Mouse (Mus musculus) forebrain, embryonic 13.5 days (tissue): Measurements from ENCODE around the gene Farp1. TPM values are rescaled to one million over a fixed set of nuclear protein-coding genes. Genes with fewer than 3 reads are reported as not detected.

Source experiments
- ATAC-seq: fragments of 200-750 bp; cut with Nextera tagmentation; 2 replicates; pipeline ENCODE4 v1.8.0; 2017
- H3K27ac ChIP-seq: fragments of 300-500 bp; sonication (generic); 2 replicates; pipeline ENCODE4 v1.5.1; 2015; ENCODE audit warnings: inconsistent platforms, mild to moderate bottlenecking, moderate library complexity
- H3K27me3 ChIP-seq: fragments of 300-500 bp; sonication (generic); 2 replicates; pipeline ENCODE4 v1.6.1; 2015; ENCODE audit warnings: mild to moderate bottlenecking, inconsistent platforms
- H3K36me3 ChIP-seq: fragments of 300-500 bp; sonication (generic); 2 replicates; pipeline ENCODE4 v1.6.1; 2015; ENCODE audit warnings: mild to moderate bottlenecking, inconsistent platforms; ENCODE audit not compliant: poor library complexity, severe bottlenecking
- H3K4me1 ChIP-seq: fragments of 300-500 bp; sonication (generic); 2 replicates; pipeline ENCODE4 v1.6.1; 2015; ENCODE audit warnings: inconsistent platforms
- H3K4me2 ChIP-seq: fragments of 300-500 bp; sonication (generic); 2 replicates; pipeline ENCODE4 v1.6.1; 2015; ENCODE audit warnings: inconsistent platforms, mild to moderate bottlenecking, moderate library complexity
- H3K4me3 ChIP-seq: fragments of 300-500 bp; sonication (generic); 2 replicates; pipeline ENCODE4 v1.5.1; 2015; ENCODE audit warnings: mild to moderate bottlenecking, inconsistent platforms
- H3K9ac ChIP-seq: fragments of 300-500 bp; sonication (generic); 2 replicates; pipeline ENCODE4 v1.6.1; 2015; ENCODE audit warnings: mild to moderate bottlenecking, inconsistent platforms
- H3K9me3 ChIP-seq: fragments of 300-500 bp; sonication (generic); replicated peaks from 2 replicates; pipeline ENCODE4 v1.6.1; 2016; ENCODE audit warnings: inconsistent platforms
- WGBS: fragments of 180-500 bp; shearing (Covaris S2); methylation state at CpG from one replicate; pipeline ENCODE4 v1.1.7; 2015; 5-methylcytosine and 5-hydroxymethylcytosine counted together
- polyA plus RNA-seq: library from polyadenylated mRNA; unstranded; fragments of >200 nt; fragmentation: Nextera tagmentation; extraction: Ambion mirVana; gene quantifications from 2 replicates; pipeline ENCODE4 v1.2.1, GENCODE M21; 2015

The Farp1 gene
- polyA plus RNA-seq, 1 experiment from 2014 or later = 15.9 TPM

DNA sequence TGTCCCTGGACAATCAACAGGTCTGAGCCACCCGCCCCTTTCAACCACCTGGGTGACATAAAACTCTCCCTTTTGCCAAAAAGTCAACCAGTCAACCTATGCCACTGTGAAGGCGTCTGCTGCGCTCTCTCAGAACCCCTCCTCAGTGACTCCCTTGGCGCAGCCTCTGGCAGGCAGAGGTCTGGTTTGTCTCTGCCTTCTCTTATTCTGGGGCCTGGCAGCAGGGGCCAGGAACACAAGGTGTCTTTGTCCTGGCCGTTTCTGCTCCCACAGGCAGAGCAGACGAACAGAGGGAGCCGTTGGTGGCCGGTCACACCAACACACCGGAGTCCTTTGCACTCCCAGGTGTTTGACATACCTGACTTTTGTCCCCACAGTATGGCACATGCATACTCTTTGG is 57.5 kb downstream of the Farp1 start:
- Histone ChIP-seq H3K36me3 (peaks cover 22% of the 10 kb centered on the region), H3K4me3 (no peak overlapping the region), H3K9me3 (peaks cover 12% of the 10 kb centered on the region), H3K4me1 (0 out of 2 replicates have a peak, but pooled peaks cover 11% of the 10 kb centered on the region), H3K27me3 (no peaks in the 10 kb centered on the region), H3K27ac (no peak overlapping the region), H3K4me2 (no peak overlapping the region), H3K9ac (no peak overlapping the region)
- 64% methylated on average over 9 of the region's 9 CpGs for WGBS
- no peak for ATAC-seq

DNA sequence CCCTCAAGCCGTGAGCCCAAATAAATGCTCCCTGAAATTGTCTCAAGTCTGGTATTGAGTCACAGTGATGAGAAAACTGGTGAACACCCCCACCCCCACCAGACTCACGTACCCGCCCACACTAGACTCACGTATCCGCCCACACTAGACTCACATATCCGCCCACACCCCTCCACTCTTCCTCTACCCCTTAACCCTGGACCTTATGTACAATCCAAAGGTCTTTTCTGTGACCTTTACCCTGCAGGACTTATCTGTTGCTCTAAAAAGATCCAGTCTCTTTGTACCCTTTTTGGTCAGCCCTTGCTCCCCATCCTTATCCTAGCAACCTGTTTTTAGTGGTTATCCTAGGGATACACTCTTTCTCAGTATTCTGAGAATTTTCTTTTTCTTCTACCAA is 58.9 kb downstream of the Farp1 start:
- Histone ChIP-seq H3K4me3 (no peak overlapping the region), H3K27ac (no peak overlapping the region), H3K9me3 (peaks cover 8% of the 10 kb centered on the region), H3K27me3 (no peaks in the 10 kb centered on the region), H3K4me1 (0 out of 2 replicates have a peak, but pooled peaks cover 11% of the 10 kb centered on the region), H3K4me2 (no peak overlapping the region), H3K9ac (no peak overlapping the region), H3K36me3 (peaks cover 17% of the 10 kb centered on the region)
- no peak for ATAC-seq
- 86% methylated on average over 6 of the region's 6 CpGs for WGBS

DNA sequence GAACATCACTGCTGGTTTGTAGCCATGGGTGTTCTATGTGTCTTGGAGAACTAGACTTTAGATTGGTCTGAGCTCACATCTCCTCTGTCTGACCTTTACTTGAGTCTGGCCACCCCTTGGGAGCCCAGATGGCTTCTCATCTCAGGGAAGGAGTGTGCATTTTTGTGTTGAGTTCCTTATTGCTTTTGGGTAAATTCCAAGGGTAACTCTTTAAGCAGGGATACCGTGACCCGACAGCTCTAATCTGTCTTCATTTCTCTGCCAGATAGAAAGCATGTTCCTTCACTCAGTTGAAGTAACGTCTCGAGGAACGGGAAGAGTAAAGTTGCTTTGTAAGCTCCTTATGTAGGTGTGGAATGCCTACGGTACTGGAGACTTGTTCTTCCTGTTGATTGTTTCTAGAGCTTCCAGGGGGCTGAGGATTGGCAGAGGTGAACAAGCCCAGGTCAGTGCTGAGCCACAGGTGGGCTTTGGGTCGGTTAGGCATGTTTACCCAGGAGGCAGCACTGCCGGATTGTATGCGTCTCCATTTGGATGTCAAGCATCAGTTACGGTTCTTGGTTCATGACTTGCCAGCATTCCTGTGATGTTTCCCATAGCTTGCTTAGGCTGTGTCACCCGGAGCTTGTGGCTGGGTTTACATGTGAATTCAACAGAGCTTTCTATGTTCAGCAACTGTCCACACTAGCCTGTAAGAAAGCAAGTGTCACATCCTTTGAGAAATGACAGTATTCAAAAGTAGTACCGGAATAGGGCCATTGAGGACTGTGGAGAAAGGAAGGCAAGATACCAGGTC is 62.8 kb downstream of the Farp1 start:
- H3K4me3 ChIP-seq = no peak overlapping the region
- H3K9me3 ChIP-seq = no peaks in the 10 kb centered on the region
- no peak overlapping the region for H3K27ac ChIP-seq
- no peak overlapping the region for H3K4me2 ChIP-seq
- H3K36me3 ChIP-seq = peaks cover 4% of the 10 kb centered on the region
- H3K9ac ChIP-seq = no peak overlapping the region
- no peaks in the 10 kb centered on the region for H3K4me1 ChIP-seq
- WGBS = 90% methylated on average over 12 of the region's 12 CpGs
- no peaks in the 10 kb centered on the region for H3K27me3 ChIP-seq
- ATAC-seq = no peak

GRCm38 (mm10) chr14:121099120-121099519 is 64.1 kb downstream of the Farp1 start:
- Histone ChIP-seq H3K27me3 (no peaks in the 10 kb centered on the region), H3K9ac (no peak overlapping the region), H3K4me1 (peaks cover 5% of the 10 kb centered on the region), H3K27ac (no peak overlapping the region), H3K36me3 (peaks cover 10% of the 10 kb centered on the region), H3K4me3 (no peak overlapping the region), H3K9me3 (no peaks in the 10 kb centered on the region), H3K4me2 (no peak overlapping the region)
- no peak for ATAC-seq
- WGBS = 87% methylated on average over 8 of the region's 8 CpGs

DNA sequence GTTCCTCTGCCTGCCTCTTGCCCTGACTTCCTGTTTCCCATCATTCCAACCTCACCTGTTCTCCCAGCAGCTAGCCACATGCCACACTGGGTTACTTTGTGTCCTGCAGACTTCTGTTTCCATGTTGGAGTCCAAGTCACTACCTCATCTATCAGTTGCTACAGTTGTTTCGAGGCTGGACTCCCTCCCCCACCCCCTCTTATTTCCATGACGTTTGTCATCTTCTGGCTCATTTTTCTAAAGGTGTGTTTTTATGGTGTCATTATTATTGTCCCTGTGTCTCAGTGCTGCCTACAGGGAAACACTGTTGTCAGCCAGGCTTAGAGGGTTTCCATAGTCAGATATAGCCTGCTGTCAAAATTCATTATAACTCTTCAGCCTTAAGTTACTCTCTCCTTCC is 64.9 kb downstream of the Farp1 start:
- H3K27me3 ChIP-seq = no peaks in the 10 kb centered on the region
- H3K4me2 ChIP-seq = no peak overlapping the region
- WGBS = 93% methylated on average over 2 of the region's 2 CpGs

DNA sequence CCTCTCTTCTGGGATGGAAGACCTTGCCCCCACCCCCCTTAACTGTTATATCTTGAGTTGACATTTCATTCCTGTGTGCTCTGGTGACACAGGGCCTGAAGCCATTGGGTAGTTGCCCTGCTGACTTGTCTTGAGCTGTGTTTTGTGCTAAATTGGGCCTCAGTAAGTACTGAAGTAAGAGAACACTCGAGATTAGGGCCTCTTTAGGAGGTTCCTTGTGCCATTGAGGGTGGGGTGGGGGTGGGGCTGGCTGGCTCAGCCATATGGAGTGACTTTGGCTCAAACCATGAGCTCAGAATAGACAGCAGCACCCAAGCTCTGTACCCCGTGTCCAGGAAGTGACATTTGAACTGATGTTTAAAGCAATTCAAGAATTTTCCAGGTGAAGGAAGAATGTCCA is 65.8 kb downstream of the Farp1 start:
- ATAC-seq = no peak
- Histone ChIP-seq H3K9ac (no peak overlapping the region), H3K4me2 (no peak overlapping the region), H3K9me3 (no peaks in the 10 kb centered on the region), H3K4me1 (peaks cover 5% of the 10 kb centered on the region), H3K27ac (no peak overlapping the region), H3K36me3 (peaks cover 10% of the 10 kb centered on the region), H3K27me3 (no peaks in the 10 kb centered on the region), H3K4me3 (no peak overlapping the region)
- WGBS = 48% methylated on average over 2 of the region's 2 CpGs

More for the DNA sequence above, 64.9 kb downstream of the Farp1 start:
- H3K9me3 ChIP-seq = no peaks in the 10 kb centered on the region
- H3K4me1 ChIP-seq = peaks cover 5% of the 10 kb centered on the region
- no peak overlapping the region for H3K9ac ChIP-seq
- ATAC-seq = no peak
- H3K36me3 ChIP-seq = peaks cover 10% of the 10 kb centered on the region
- H3K4me3 ChIP-seq = no peak overlapping the region
- no peak overlapping the region for H3K27ac ChIP-seq

DNA sequence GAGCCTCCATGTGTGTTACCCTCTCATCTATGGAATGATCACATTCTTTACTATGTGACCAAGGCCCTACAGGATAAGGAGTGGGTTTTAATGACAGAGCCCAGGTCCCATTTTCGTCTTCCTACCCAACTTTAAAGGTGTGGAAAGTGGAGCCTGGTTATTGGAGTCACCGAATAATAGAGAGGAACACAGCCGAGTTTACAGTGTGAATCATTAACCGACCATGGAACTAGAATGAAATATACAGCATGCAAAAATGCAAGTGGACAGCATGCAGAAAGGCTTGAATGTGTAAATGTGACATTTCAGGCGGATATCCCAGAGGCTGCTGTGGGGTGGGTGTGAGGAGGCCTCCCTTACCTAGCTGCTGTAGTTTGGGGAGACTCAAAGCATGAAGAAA is 66.5 kb downstream of the Farp1 start:
- ATAC-seq = no peak
- Histone ChIP-seq H3K4me1 (peaks cover 6% of the 10 kb centered on the region), H3K36me3 (peaks cover 10% of the 10 kb centered on the region), H3K9ac (no peak overlapping the region), H3K9me3 (no peaks in the 10 kb centered on the region), H3K4me3 (no peak overlapping the region), H3K27me3 (no peaks in the 10 kb centered on the region), H3K4me2 (no peak overlapping the region), H3K27ac (no peak overlapping the region)
- WGBS = 89% methylated on average over 5 of the region's 5 CpGs

DNA sequence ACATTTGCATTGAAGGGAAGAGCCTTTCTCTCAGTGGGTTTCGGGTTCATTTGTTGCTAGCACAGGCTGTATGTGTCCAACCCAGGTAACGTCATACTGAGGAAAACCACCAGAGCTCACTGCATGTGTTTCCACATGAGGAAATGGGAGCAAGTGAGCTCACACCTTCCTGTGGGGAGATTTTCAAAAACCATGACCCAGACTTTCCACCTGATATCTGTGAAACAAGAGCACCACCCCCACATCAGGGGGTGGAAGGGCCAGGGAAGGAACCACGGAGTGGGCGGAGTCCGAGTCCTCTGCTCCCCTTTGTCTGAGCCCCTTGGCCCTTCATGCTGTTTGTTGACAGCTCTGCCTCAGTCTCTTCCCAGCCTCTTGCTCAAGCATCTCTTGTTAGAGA is 67.6 kb downstream of the Farp1 start:
- Histone ChIP-seq H3K4me2 (no peak overlapping the region), H3K36me3 (peaks cover 10% of the 10 kb centered on the region), H3K9ac (no peak overlapping the region), H3K9me3 (no peaks in the 10 kb centered on the region), H3K27ac (no peak overlapping the region), H3K4me1 (peaks cover 15% of the 10 kb centered on the region), H3K4me3 (no peak overlapping the region), H3K27me3 (no peaks in the 10 kb centered on the region)
- WGBS = 87% methylated on average over 5 of the region's 5 CpGs
- ATAC-seq = no peak

GRCm38 (mm10) chr14:121103459-121103858 is 68.5 kb downstream of the Farp1 start:
- 56% methylated on average over 9 of the region's 9 CpGs for WGBS
- Histone ChIP-seq H3K27me3 (no peaks in the 10 kb centered on the region), H3K4me1 (peaks cover 24% of the 10 kb centered on the region), H3K9me3 (no peaks in the 10 kb centered on the region), H3K4me2 (no peak overlapping the region), H3K4me3 (no peak overlapping the region), H3K27ac (0 out of 2 replicates have a peak overlapping the region, but pooled peaks have one; percentile 57), H3K9ac (no peak overlapping the region), H3K36me3 (peaks cover 10% of the 10 kb centered on the region)
- ATAC-seq = peak; percentile 14; the same call in 1 of the 2 replicates

DNA sequence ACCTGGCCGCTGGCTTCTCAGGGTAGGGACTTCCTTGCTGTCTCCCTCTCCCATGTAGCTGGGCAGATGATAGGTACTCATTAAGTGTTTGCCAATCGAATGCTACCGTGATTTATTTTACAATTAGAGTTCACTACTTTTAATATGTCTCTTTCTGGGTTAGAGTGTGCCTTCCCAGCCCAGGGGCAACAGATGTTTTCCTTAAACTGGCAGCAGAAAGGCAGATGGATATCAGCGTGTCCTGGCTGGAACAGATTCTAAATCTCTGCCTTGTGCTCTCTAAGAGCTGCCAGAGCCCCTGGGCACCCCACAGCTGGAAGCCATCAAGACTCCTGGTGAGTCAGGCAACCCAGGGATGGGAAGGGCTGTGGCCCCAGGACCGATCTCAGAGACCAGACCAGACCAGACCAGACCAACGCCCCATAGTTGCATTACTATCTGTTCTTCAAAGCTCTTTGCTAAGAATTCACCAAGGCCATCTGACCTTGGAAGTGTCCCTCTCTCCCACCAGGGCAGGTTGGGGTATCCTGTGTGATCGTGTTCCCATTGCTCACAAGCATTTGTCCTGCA is 69.8 kb downstream of the Farp1 start:
- whole genome bisulfite sequencing = 83% methylated on average over 7 of the region's 7 CpGs
- H3K4me2 ChIP-seq = no peak overlapping the region
- H3K9ac ChIP-seq = no peak overlapping the region
- peaks cover 33% of the 10 kb centered on the region for H3K4me1 ChIP-seq
- no peak for ATAC-seq
- no peak overlapping the region for H3K27ac ChIP-seq
- peaks cover 10% of the 10 kb centered on the region for H3K36me3 ChIP-seq
- no peaks in the 10 kb centered on the region for H3K27me3 ChIP-seq
- no peak overlapping the region for H3K4me3 ChIP-seq
- H3K9me3 ChIP-seq = no peaks in the 10 kb centered on the region

- peaks cover 10% of the 10 kb centered on the region for H3K36me3 ChIP-seq
- no peak overlapping the region for H3K27ac ChIP-seq
- no peak overlapping the region for H3K9ac ChIP-seq
- no peak overlapping the region for H3K4me3 ChIP-seq
- H3K9me3 ChIP-seq = no peaks in the 10 kb centered on the region
- no peak for ATAC-seq
- H3K4me1 ChIP-seq = peaks cover 33% of the 10 kb centered on the region
- H3K27me3 ChIP-seq = no peaks in the 10 kb centered on the region
- no peak overlapping the region for H3K4me2 ChIP-seq
- 57% methylated on average over 4 of the region's 4 CpGs for WGBS
Measured at GRCm38 (mm10) chr14:121106906-121107305, 71.9 kb downstream of the Farp1 start.

DNA sequence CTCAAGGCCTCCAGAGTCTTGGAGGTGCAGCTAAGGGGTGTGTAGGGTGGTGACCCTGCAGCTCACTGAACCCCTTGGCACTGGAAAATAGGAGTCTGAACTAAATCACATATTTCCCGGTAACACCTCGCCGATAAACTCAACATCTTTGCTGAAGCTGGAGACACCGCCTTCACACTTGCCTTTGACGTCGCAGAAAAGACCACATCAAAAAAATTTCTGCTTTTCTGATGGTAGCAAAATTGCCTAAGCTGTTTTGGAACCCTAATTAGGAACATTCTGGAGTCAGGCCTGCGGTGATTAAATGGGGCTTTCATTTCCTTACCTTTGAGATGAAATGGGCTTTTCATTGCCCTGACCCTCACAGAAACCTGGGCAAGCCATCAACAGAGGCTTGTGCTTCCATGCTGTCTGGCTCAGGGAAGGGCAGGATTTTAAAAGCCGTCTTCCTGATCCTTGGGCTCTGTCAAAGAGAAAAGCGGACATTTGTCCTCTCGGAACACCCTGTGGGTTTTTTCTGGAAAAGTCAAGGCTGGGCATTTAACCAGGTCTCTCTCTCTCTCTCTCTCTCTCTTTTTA is 72.8 kb downstream of the Farp1 start:
- Histone ChIP-seq H3K4me1 (peaks cover 33% of the 10 kb centered on the region), H3K36me3 (peaks cover 6% of the 10 kb centered on the region), H3K27ac (peak overlapping the region; percentile 22), H3K27me3 (no peaks in the 10 kb centered on the region), H3K4me3 (no peak overlapping the region), H3K4me2 (no peak overlapping the region), H3K9ac (no peak overlapping the region), H3K9me3 (no peaks in the 10 kb centered on the region)
- WGBS = 50% methylated on average over 10 of the region's 10 CpGs
- ATAC-seq = no peak
